Mouse (Mus musculus): ENCODE measurements around the gene Aim2.

Aim2 gene

DNA sequence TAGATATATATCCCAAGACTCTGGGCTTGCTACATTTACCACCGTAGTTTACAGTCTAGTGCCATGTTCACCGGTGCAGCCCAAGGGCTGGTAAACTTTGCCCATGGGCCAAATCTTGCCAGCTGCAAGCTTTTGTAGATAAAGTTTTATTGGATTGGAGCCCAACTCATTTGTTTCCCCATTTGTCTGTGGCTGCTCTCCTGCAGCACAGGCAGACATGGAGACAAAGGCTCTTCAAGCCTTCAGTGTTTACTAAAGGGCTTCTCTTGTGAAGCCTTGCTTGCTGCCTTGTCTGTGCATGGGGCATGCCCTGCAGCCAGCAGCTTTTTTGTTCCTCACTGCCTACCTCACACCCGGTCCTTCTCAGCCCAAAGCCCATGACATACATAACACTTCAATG lies 6.7 kb upstream of the Aim2 start:
- in situ Hi-C loops (cut with MboI), result loop anchor here (25.0 kb wide), 1 partner anchor 1118 kb away; no protein-coding TSS in a partner anchor

DNA sequence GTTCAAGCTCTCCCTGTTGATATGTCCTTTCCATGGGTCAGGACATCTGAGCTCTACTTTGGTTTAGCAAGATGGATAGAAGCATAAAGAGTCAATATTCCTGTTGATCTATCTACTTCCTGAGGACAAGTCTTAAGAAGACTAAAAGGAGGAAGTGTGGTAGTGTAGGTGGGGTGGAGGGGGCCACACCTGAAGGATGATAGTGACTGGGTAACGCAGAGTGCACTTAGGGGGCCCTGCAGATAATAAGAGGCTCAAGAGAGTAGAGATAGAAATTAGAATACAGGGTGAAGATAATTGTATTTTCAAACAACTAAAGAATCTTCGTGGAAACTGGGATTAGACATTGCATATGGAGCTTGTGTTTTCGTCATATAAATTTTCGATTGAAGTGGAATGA lies 5.6 kb upstream of the Aim2 start:
- in situ Hi-C loops (cut with MboI), result loop anchor here (25.0 kb wide), 1 partner anchor 1117 kb away; no protein-coding TSS in a partner anchor

DNA sequence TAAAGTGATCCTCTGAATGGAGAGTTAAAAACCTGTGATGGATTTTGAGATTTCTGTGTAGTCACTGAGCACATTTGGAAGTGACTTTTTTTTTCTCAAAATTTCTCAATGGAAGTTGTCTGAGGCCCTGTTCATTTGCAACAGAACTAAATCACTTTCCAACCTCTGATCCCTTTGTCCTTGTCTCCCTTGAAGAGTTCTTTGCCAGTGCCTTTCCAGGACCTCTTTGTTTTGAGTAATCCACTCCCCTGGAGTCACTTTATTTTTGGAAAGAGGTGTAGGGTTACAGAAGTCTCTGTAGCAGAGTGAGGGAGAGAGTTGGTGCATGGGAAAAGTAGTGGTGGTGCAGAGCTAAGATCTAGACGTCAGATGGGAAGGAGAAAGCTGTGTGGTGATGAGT lies 2.2 kb upstream of the Aim2 start:
- in situ Hi-C loops (cut with MboI), result loop anchor here (25.0 kb wide), 1 partner anchor 1114 kb away; no protein-coding TSS in a partner anchor

DNA sequence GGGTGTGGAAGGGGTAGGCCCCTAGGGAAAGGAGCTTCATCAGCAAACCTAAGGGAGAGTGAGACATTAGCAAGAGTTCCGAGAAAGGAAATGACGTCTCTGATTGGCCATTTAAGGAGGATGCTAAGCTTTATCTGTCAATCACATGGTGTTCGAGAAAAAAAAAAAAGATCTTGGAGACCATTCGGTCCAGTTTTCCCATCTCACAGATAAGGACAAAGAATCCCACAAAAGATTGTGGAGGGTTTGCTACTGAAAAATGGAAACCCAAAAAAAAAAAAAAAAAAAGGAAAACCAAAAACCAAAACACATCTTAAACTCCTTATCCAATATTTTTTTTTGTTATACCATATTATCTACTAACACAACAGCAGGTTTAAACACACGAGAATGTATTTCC lies 1.5 kb upstream of the Aim2 start:
- in situ Hi-C loops (cut with MboI), result loop anchor here (25.0 kb wide), 1 partner anchor 1113 kb away; no protein-coding TSS in a partner anchor

DNA sequence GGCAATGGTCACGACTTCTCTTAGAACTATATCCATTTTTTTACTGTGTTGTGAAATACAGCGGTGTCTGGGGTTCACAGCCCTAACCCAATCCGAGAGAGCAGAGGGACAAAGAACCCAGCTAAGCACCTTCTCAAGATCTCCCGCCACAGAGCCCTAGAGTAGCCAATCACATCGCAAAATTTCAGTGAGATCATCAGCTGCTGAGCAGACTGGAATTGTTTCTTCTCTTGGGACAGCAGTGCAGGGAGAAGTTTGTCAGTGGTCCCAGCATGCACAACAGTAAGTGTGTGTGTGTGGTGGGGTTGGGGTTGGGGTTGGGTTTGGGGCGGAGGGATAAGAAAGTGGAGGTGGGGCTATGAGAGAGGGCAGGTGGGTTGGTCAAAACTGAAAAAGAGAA lies 733 bp upstream of the Aim2 start:
- in situ Hi-C loops (cut with MboI), result loop anchor here (25.0 kb wide), 1 partner anchor 1112 kb away; no protein-coding TSS in a partner anchor

DNA sequence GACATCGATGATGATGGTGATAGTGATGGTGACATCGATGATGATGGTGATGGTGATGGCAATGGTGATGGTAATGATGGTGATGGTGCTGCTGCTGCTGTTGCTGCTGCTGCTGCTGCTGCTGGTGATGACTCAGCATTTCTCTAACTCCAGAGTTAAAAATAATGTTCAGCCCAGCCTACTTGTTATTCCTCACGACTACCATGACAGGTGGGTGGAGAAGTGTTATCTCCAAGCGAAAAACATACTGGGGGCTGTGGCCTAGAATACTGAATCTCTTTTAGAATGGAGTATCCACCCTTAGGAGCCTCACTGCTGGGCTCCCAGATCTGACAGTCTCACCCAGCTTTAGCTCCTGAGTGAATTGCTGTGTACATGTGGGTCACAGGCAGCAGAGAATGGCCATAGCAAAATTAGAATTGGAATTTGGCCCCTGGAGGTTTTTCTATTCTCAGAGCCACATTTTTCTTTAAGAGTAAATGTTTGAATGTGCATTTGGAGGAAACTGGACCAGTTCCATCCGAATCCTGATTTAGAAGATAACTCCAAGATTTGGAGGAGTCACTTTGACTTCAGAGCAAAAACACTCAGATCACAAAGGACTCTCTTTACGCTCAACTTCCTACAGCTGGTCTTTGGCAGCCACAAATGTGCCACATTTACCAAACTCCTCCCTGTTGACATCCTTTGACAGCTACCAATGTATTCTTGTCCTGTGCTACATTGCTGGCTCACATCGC lies 4.6 kb downstream of the Aim2 start:
- in situ Hi-C loops (cut with MboI), result no loop called here

DNA sequence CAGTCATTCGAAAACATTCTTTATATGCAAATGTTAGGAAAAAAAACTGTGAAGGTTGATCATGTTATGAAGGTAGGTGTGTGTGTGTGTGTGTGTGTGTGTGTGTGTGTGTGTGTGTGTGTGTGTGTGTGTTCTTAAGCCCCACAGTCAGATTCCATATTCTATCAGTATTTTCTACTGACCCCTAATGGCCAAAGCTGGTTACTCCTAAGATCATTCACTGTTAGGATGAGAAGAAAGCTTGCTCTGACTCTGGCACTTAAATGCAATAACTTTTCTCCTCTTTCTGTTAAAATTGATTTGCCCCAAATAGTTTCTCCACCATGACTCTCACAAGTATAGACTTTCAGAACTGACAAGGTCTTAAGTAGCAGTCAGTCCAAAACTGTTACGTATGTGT lies 6.0 kb downstream of the Aim2 start:
- in situ Hi-C loops (cut with MboI), result no loop called here

DNA sequence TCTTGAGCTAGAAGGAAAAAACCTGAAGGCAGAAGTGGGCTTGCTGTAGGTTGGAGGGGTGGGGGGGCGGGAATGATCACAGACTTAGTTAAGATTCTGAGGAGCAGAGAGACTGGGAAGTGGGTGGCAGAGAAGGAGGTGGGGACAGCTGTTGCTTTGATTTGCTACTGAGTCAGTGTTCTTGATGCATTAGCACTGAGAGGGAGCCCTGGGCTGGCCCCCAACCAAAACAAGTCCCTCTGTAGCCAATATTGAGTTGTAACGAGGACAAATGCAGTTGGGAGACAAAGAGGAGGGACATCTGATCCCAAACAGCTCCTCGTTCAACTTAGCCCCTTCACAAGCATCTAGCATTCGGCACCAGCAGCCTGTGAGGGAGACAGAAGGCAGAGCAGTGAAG lies 7.1 kb downstream of the Aim2 start:
- in situ Hi-C loops (cut with MboI), result no loop called here

DNA sequence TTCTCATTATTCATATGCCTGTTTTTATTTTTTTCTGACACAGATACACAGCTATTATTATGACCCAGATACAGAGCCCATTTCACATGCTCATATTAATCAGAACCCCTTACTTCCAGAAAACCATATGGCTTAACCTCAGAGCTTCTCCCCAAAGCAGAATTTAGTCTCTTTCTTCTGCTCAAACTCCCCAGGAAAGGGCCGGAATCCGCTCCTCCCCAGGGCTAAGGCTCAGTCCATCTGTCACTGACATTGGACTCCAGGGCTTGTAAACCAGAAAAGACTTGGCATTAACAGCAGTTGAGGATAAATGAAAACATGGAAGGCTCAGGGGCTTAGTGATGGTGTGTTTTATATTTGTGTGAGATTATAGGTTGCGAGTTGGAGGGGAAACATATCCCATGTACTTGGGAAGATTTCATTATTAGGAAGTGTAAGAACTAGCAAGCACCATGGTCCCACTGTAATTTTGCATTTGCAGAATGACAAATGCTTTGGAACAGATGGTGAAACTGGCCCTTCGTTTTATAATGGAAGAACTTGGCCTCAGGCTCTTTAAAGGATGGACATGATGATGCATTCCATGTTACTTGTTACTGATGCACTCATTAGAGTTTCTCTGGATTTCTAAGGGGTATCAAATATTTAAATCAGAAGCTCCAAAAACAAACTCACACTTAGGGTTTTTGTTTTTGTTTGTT lies 9.1 kb downstream of the Aim2 start:
- in situ Hi-C loops (cut with MboI), result no loop called here

DNA sequence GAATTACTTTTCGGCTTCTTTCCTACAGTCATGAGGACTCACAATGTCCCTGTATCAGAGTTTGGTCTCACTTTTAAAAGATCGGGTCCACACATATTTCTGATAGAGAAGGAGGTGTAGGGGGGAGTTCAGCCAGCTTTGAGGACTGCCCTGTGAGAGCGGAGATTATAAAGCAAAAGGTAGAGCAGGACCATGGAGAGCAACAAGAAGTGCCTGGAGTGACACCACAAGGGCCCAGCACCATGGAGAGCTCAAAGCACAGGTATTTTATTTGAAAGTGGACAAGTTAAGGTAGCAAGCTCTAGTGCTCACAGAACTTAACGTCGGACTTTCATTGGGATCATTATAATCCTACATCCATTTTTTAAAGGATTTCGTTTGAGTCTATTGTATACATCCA lies 11.0 kb downstream of the Aim2 start:
- in situ Hi-C loops (cut with MboI), result no loop called here

DNA sequence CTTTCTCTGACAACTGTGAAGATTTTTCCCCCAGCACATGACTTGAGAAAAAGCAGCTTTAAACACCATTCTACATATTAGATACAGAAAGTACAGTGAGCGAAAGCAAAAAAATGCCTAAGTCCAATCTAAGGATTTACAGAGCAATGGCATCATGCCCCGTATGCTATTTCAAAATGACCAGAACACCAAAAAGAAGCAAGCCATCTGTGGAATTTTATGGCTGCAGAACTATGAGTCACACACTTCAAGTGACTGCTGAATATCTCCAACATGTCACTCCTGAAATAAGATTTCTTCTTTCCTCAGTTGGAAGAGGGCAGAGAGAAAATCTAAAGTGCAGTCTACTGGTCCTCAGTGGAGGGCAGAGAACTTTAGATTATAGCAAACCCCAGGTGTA lies 12.8 kb downstream of the Aim2 start:
- in situ Hi-C loops (cut with MboI), result no loop called here

DNA sequence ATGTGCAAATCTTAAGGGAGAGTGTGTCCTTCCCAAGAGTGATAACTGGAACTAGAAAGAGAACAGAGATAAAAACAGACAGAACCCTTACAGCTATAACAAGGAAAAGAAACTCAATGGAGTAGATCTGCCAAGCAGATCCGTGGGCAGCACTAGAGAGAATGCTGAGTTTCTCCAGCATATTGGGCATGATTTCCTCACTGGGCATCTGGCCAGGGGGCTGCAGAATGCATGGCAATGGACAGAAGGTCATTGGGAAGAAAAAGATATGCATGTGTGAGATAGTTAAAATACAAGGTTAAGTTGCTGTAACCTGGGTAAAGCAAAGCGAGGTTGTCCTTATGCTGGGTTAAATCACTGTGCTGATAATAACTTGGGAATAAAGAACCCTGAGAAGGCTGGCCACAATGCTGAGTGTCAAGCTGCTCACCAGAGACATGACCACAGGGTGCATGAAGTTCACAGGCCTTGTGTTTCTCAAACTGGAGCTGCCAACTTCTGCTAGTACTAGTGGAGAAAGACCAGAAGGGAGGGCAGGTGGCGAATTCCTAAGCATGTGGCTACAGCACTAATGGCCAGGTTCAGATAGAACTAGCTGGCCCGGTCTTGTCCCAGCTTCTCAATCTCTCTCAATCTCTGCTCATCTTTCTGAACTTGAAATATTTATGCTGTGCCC lies 13.6 kb downstream of the Aim2 start:
- in situ Hi-C loops (cut with MboI), result no loop called here

DNA sequence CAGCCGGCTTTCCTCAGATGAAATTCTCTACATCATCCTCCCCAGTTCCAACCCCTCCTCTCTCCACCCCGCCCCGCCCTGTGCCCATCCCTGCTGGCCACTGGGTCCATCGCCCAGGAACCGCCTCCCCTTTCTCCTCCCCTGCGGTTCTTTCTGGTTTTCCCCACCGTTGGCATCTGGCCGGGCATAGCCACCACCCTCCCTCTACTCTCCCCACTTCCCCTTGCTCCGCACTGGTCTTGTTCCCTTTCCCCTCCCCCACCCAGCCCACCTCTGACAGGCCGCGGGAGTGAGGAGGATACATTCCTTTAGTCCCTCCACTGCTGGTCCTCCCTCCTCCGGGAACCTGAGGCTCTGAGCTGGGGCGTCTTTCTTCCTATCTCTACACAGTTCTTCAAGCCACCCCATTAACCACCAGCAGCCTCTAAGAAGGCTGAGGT lies 15.3 kb downstream of the Aim2 start:
- in situ Hi-C loops (cut with MboI), result no loop called here

DNA sequence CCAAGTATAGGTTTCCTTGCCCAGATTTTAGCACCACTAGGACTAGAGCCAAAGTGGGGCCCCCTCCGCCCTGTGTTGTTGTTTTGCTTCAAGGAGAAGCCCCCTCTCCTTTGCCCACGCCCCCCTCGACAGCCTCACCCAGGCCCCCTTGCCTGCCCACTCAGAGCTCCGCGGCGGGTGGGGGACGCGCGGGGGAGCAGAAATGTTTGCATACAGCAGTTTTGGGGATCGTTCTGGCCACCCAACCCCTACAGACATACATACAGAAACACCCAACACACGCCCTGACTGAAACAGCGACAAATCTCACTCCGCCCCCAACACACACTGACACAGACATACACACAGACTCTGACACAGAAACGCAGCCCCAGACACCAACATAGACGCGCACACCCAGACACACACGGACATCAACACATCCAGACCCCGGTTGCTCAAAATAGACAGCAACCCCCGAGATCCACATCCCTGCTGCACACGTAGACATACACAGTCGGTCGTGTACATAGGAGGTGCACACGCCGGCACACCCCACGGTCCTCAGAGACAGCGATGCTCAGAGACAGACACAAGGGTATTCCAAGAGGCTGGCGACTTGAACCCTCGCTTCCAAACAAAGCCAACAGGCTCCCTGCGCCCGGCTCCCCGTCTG lies 16.1 kb downstream of the Aim2 start:
- in situ Hi-C loops (cut with MboI), result no loop called here

DNA sequence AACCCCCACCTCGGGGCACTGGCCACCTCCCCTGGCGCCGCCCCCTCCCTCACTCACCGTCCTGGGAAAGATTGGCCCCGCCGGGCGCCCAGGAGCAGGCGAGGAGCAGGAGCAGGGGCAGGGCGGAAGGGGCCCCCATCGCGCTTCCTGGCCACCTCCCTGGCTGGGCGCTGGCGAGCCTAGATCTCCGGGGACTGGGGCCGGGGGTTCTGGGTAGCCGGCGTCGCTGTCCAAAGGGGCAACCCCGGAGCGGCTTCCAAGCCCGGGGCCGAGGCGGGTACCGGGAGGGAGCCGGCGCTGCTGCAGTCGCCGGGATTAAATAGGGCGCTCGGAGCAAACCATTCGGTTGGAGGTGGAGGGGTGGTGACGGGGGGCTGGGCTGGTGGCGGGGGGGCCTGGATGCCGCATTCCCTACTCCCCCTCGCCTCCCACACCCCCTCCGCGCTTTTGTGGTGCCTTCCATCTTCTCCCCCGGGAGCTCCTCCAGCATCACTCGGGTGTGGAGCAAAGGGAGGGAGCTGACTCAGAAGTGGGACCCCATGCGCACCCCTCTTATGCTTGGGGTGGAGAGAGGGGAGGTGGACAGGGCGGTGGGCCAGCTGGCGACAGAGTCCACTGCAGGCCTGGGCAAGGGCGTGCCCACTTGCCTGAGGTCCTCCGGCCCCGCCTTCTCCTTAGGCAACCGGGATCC lies 16.8 kb downstream of the Aim2 start, which contains the start of gene Cadm3:
Gene Cadm3, minus strand, starts transcription at position 340 of the 691 bp plus-strand sequence.
- in situ Hi-C loops (cut with MboI), result no loop called here

DNA sequence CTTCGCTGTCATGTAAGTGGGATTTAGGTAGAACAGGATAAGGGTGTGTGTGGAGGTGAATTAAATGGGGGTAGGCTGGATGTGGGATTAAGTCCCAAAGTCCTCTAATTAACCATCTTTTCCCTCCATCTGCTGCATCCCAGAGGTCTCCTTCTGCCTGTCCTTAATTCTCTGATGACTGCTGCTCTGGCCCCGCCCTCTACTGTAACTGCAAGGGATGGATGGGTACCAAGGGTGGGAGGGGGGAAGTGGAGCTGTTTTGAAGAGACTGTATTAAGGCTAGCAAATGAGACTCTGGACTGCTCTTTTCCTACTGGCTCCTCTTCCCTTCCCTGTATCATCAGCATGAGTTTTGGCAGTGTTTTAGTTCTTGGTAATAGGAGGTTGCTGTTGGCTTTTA lies 18.9 kb downstream of the Aim2 start:
- in situ Hi-C loops (cut with MboI), result no loop called here

DNA sequence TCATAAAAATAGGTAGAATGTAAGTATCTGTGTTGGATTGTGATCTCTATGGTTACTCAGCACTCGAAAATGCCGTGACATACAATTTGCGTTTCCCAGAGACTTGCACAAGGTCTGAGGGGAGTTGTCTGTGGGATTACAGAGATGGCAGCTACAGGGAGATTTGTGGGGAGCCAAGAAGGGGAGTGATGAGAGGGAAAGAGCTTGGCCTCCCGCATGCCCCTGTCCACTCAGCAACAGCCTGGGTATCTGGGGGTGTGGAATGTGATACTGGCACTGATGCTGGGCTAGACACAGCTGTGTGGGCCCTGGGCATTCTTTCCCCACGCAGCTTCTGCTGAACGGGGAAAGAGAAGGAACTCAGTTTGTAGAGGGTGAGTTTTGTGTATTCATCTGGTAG lies 19.8 kb downstream of the Aim2 start:
- in situ Hi-C loops (cut with MboI), result no loop called here

DNA sequence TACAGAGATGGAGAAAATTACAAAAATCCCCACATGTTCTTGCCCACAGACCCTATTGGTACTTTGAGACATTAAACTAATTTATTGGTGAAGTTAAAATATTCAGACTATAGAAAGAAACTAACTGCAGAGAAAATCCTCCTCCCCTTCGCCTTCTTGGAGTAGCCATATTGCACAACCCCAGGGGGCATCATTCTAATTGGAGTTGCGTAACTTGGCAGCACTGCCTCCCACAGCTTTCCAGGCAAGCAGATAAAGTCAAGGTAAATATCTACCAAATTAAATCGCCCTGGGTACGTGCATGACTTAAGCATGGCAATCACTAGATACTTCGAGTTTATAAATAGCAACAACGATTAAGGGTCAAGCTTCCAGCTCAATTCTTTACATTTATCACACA lies 20.9 kb downstream of the Aim2 start:
- in situ Hi-C loops (cut with MboI), result no loop called here

DNA sequence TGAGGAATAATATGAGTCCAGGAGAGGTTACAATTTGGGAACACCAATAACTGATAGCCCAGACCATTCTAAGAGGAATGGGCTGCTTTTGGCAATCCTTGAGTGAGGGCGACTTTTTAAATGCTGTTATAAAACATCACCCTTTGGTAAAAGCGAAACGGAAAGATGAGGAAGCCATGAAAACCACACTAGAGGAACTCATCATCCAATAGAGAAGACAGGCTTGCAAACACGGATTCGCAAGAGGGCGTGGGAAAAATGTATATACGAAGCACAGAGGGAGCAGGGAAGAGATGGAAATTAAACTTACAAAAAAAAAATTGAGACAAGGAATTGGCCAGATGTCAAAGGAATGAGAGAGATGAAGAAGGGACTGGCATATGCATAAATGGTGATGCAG lies 23.3 kb downstream of the Aim2 start:
- in situ Hi-C loops (cut with MboI), result no loop called here

DNA sequence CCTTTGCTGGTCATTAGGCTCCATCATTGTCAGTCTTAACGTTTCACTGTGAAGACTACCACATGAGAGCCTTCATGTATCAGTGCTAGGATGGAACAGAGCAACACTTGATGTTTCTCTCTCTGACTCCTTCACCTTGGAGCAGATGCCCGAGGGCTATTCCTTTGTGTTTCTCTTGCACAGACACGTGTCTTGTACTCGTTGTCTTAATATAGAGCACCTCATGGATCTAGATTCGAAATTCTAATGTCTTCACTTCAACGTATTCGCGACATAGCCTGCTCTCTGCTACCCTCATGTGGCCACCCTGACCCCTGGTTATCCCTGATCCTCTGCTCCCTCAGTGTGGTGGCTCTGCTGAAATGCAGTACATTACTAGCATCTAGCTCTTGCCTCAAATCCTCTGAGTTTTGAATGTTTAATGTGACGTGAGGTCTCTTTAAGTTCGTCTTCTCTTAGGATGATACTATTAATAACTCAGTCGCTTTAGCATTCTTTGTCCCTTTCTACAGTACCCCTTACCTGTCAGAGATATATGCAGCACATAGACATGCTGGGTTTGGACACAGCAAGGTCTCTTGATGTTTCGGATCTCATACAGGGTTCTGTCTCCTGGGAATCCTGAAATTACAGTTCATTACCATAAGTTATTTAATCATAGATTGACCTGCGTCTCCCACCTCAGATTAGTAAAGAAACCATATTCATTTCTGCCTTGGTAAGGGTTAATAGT lies 26.9 kb downstream of the Aim2 start:
- in situ Hi-C loops (cut with MboI), result loop anchor here (25.0 kb wide), 1 partner anchor 965 kb away; no protein-coding TSS in a partner anchor

DNA sequence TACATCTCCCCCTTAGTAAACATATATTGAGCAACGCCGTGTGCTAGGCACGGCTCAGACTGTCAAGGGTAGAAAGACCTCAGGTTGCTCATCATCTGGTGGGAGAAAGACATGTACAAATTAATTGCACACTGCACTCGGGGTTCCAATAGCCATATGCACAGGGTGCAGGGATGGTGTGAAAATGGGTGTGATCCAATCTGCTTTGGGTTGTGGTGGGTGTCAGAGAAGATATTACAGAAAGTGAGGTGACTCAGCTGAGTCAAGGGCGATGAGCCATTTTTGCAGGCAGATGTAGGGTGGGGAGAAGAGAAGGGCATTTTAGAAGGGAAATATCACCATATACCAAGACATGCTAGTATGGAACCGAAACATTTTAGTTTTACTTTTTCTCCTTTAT lies 30.8 kb downstream of the Aim2 start:
- in situ Hi-C loops (cut with MboI), result loop anchor here (25.0 kb wide), 1 partner anchor 969 kb away; no protein-coding TSS in a partner anchor

Measured in mature B cell (primary cell).